Mouse (Mus musculus) forebrain, embryonic 10.5 days (tissue): ENCODE results near the gene Mogs. TPM values are rescaled to one million over a fixed set of nuclear protein-coding genes. Genes with fewer than 3 reads are reported as not detected.

Experiments used
- DNase-seq: peaks from one replicate; pipeline ENCODE4 v3.0.0-alpha.2; 2017; ENCODE audit warnings: low spot score; ENCODE audit errors: extremely low spot score
- H3K27ac ChIP-seq: fragments of 300-500 bp; sonication (generic); 2 replicates; pipeline ENCODE4 v1.5.1; 2016; ENCODE audit warnings: mild to moderate bottlenecking
- H3K27me3 ChIP-seq: fragments of 300-500 bp; sonication (generic); 2 replicates; pipeline ENCODE4 v1.6.1; 2016; ENCODE audit warnings: mild to moderate bottlenecking; ENCODE audit not compliant: poor library complexity, severe bottlenecking
- H3K36me3 ChIP-seq: fragments of 300-500 bp; sonication (generic); replicated peaks from 2 replicates; pipeline ENCODE4 v1.6.1; 2016; ENCODE audit warnings: mild to moderate bottlenecking, moderate library complexity
- H3K4me1 ChIP-seq: fragments of 300-500 bp; sonication (generic); 2 replicates; pipeline ENCODE4 v1.6.1; 2016
- H3K4me3 ChIP-seq: fragments of 300-500 bp; sonication (generic); 2 replicates; pipeline ENCODE4 v1.5.1; 2016; ENCODE audit warnings: mild to moderate bottlenecking, moderate library complexity
- H3K9me3 ChIP-seq: fragments of 300-500 bp; sonication (generic); 2 replicates; pipeline ENCODE4 v1.6.1; 2016; ENCODE audit warnings: mild to moderate bottlenecking, moderate library complexity
- WGBS: fragments of 180-500 bp; shearing (Covaris S2); methylation state at CpG from one replicate; pipeline ENCODE4 v1.1.7; 2016; 5-methylcytosine and 5-hydroxymethylcytosine counted together
- microRNA counts: library from miRNA; unstranded; fragments of <30 nt; microRNA quantifications from one replicate; lab custom pipeline; 2017
- microRNA-seq: library from miRNA; unstranded; fragments of <30 nt; microRNA quantifications from one replicate; pipeline ENCODE4, GENCODE M21; 2017
- polyA plus RNA-seq: library from polyadenylated mRNA; unstranded; fragments of >200 nt; fragmentation: Nextera tagmentation; extraction: Ambion mirVana; gene quantifications from 2 replicates; pipeline ENCODE4 v1.2.1, GENCODE M21; 2016

Gene Mogs
- polyA plus RNA-seq, 1 experiment from 2014 or later, result 32.6 TPM

DNA sequence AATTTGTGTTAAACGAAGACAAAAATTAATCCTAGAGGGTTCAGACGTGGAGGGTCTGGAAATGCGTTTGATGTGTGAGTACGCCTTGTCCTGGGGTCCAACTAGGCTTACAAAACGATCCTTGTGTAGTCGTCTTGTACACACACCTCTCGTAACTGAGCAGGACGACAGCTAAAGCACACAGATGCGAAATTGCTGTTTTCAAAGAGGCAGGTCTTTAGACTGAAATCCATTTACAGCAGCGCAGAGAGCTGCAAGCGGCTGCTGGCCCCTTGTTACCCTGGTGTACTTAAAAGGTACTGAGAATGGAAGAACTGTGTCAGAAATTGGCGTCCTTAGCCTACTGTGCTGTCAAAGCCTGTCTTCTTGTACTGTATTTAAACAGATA lies 50.9 kb downstream of the Mogs start:
- H3K9me3 ChIP-seq, result no peaks in the 10 kb centered on the region
- no peaks in the 10 kb centered on the region for H3K36me3 ChIP-seq
- peaks cover 22% of the 10 kb centered on the region for H3K27me3 ChIP-seq
- peaks cover 41% of the 10 kb centered on the region for H3K4me1 ChIP-seq
- DNase-seq, result peak; percentile 41
- peak overlapping the region; percentile 94 for H3K4me3 ChIP-seq
- peak overlapping the region; percentile 99 for H3K27ac ChIP-seq
- WGBS, result under 1% methylated on average over 12 of the region's 12 CpGs

MicroRNA genes within 50 kb of the gene (microRNA counts, 519-probe panel; counts per million panel counts)
- microRNA mmu-miR-3470a+mmu-miR-3470b (lab: Ali Mortazavi, UCI), result 341 counts per million, percentile 65 among the panel's probes with 10 or more counts

Small RNAs within 50 kb of the gene (microRNA-seq; reads per million reads assigned to microRNA genes)
- not detected for gene Mir3470a

Other genes with a start within 250 kb of the Mogs start
- gene Sema4f, start 175.7 kb upstream of the Mogs start, polyA plus RNA-seq, result 1.8 TPM in 2 replicates
- gene M1ap, start 168.6 kb upstream of the Mogs start, polyA plus RNA-seq, result 0.81 TPM in 1 of 2 replicates, not detected in the other
- gene Dok1, start 82.0 kb upstream of the Mogs start, polyA plus RNA-seq, result 10.4 and 10.9 TPM in 2 replicates
- gene Loxl3, start 81.3 kb upstream of the Mogs start, polyA plus RNA-seq, result 7.2 and 9.4 TPM in 2 replicates
- 164 and 169 TPM in 2 replicates for gene Aup1, start 61.0 kb upstream of the Mogs start, polyA plus RNA-seq
- gene Htra2, start 60.2 kb upstream of the Mogs start, polyA plus RNA-seq, result 78.1 and 92.0 TPM in 2 replicates
- gene Dqx1, start 57.7 kb upstream of the Mogs start, polyA plus RNA-seq, result 1.7 TPM in 2 replicates
- gene Tlx2, start 45.2 kb upstream of the Mogs start, polyA plus RNA-seq, result not detected in 2 replicates
- gene Pcgf1, start 37.6 kb upstream of the Mogs start, polyA plus RNA-seq, result 37.6 and 39.4 TPM in 2 replicates
- 0.20 and 0.29 TPM in 2 replicates for gene Lbx2, start 29.1 kb upstream of the Mogs start, polyA plus RNA-seq
- gene Ccdc142, start 13.9 kb upstream of the Mogs start, polyA plus RNA-seq, result 2.6 and 3.1 TPM in 2 replicates
- gene Gm42688, start 13.9 kb upstream of the Mogs start, polyA plus RNA-seq, result 1.9 and 2.2 TPM in 2 replicates
- gene Mrpl53, start 6.5 kb upstream of the Mogs start, polyA plus RNA-seq, result 135 and 149 TPM in 2 replicates
- 125 and 137 TPM in 2 replicates for gene Wbp1, start 6.1 kb downstream of the Mogs start, polyA plus RNA-seq
- gene Ino80b, start 9.9 kb downstream of the Mogs start, polyA plus RNA-seq, result 17.5 and 19.2 TPM in 2 replicates
- 32.1 and 32.7 TPM in 2 replicates for gene Rtkn, start 20.0 kb downstream of the Mogs start, polyA plus RNA-seq
- 13.9 and 14.7 TPM in 2 replicates for gene Wdr54, start 40.9 kb downstream of the Mogs start, polyA plus RNA-seq
- 1.3 and 1.9 TPM in 2 replicates for gene 1700003E16Rik, start 40.9 kb downstream of the Mogs start, polyA plus RNA-seq
- 88.8 and 93.8 TPM in 2 replicates for gene Dctn1, start 50.4 kb downstream of the Mogs start, polyA plus RNA-seq
- 0.30 and 1.1 TPM in 2 replicates for gene Slc4a5, start 104.3 kb downstream of the Mogs start, polyA plus RNA-seq
- gene Mthfd2, start 210.4 kb downstream of the Mogs start, polyA plus RNA-seq, result 64.5 and 65.7 TPM in 2 replicates
- gene Mob1a, start 210.5 kb downstream of the Mogs start, polyA plus RNA-seq, result 55.2 and 59.3 TPM in 2 replicates
- 168 and 172 TPM in 2 replicates for gene Bola3, start 233.7 kb downstream of the Mogs start, polyA plus RNA-seq